Mouse (Mus musculus) heart, adult 8-10 months (tissue): ENCODE measurements around the gene Ppef2. TPM values are rescaled to one million over a fixed set of nuclear protein-coding genes. Genes with fewer than 3 reads are reported as not detected.

Source experiments
- DNase-seq: peaks from one replicate; pipeline ENCODE4 v3.0.0; 2022; ENCODE audit warnings: low spot score
- total RNA-seq, 4 experiments: library from RNA; stranded (reverse); gene quantifications; 2 replicates each; pipeline ENCODE4 v1.2.4; 2022

Ppef2 gene
- not detected for total RNA-seq

DNA sequence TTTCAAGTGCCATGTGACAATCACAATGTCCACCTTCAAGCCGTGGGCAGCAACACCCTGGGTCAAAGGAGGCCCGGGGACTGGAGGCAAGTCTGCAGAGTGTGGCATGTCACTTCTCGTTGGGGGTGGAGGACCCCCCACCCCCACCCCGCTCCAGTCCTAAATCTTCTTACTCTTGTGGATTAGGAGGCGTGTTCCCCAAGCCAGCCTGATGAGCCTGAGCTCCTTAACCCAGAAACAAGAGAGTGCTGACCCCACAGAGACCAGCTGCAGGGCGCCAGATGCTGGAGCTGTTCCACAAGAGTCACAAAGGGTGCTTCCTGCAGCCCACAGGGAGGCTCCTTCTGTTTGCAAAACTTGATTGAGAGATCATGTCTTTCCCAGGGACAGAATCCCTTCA is at the start of gene Ppef2:
Gene Ppef2 (minus strand): TSS at position 61 of the 400 bp plus-strand sequence.
- no peak for DNase-seq

DNA sequence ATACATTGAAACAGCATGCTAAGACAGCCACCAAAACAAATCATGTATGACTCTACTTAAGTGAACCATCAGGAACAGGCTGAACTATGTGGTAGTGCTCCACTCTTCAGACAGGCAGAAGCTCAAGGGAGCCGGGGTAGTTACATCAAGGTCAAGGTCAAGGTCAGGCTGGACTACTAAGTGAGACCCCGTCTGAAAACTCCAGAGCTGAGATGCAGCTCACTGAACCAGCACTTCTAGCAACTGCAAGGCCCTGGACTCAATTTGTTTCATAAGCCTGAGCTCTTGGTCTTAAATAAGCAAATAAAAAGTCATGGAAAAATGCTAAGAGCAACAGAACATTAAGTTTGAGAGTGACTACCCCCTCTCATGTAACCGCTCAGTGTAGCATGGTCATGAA is 48.2 kb upstream of the Ppef2 start:
- DNase-seq: no peak

DNA sequence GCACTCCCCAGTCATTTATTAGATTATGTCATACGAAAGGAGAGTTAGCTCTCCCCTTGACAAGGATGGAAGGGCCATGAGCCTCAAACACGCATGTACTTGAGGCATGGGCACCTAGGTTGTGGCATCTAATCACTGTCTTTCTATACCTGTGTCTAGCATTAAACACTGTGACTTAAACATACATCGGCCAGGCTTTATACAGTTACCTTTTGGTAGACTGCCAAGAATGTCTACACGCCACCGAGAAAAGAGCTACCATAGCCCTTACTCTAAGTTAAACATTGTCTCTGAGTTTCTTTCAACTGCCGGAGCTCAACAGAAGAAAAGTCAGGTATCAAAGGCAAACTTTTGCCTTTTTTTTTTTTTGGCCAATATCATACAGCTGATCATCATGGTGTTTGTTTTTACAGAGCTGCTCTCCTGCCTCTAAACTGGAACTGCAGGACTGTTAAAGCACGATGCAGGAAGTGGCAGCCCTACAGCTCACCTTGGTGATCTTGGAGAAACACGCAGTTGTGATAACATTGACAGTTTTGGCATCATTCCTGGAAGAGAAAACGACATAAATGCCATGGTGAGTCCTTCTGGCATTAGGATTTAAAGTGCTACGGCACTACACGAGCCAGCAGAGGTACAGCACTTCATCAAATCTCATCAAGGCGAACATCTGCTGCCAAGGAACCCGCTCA is 46.2 kb upstream of the Ppef2 start:
- no peak for DNase-seq

DNA sequence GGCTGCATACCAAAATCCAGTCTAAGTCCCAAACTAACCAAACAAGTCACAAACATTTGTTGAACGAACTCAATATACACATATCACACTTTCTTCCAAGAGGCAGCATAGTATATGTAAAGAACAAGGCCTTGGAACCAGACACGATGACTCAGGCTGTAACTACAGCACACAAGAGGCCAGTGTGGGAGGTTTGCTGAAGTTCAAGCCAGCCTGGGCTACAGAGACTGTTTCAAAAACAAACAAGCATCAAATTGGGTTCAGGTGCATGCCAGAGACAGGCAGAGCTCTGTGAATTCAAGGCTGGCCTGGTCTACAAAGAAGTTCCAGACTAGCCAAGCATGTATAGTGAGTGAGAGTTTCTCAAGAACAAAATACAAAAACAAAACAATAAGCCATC is 38.4 kb upstream of the Ppef2 start:
- DNase-seq: no peak

DNA sequence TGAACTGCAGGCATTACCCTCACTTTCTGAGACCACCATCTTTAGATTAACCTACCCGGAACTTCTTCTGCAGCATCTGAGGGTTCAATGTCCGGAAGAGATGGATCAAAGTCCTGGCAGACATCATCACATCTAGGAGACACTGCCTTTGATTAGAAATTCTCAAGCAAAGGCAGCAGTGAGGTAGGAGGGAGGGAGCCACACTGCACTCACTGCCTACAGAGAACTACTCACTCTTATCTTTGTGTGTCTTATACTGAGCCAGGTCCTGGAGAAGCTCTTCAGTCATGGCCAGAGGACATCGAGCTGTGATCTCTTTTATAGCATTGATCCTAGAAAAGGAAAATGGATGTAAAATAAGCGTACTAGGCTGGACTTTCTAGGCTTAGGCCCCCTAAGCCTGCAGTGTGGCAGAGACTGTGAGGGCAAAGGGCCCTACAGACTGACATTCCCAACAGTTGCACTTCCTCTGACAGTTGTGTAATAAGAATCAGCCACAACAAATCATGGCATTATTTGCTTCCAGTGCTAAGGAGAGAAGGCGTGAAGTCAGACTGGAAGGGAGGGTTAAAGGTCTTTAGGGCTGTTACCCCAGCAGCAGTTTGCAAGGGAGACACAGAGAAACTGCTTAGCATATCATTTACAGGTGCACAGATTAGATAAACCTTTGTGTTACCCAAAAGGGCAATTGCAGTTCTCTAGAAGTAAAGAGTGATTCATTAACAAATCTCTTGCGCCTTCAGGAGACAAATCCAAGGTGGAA is 35.8 kb upstream of the Ppef2 start:
- DNase-seq: no peak

DNA sequence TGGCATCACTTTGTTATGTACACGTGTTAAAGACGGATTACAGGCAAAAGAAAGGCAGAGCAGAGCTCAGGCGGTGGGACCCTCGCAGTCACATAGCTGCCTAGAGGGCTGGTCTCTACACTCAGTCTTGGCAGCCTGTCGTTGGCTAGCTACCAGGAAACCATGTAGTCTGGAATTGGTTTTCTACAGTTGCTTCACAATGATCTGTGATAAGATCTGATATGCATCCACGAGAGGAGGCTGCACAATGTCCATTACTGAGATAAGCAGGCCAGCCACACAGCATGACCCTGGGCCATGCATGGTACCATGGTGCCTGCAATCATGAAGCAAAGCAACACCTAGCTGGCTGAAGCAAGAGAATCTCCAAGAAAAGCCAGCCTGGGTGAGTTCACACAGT is 31.8 kb upstream of the Ppef2 start:
- no peak for DNase-seq

DNA sequence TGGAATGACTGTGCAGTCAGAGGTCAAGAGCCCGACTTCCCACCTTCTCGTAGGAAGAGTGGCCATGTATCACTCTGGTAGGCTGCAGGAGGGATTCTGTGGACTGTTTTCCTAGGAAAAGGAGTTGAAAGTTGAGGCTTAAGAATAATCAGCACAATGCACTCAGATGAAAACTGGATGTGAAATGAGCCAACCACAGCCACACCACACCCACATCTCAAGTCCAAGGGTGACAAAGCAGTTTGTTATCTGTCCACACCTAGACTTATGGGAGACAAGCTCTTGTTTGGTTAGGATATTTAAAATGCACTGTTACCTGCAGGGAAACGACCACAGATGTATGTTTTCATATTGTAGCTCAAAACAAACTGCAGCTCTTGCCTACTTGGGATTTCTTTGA is 27.0 kb upstream of the Ppef2 start:
- no peak for DNase-seq

DNA sequence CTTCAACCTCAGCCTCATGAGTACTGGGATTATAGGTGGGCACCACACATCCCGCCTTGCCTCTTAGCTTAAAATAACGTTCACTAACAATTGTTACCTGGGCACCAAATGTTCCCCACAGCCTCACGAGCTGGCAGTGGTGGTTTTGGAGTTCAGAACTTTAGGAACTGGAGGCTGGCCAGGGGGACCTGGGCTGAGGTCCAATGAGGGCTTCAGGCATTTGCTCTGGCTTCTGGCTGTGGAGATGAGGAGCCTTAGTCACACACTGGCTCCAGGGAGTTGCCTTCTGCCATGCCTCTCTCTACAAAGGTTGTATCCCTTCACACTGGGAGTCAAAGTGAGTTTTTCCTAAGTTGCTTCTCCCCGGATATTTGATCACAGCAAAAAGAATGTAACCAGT is 26.5 kb upstream of the Ppef2 start:
- no peak for DNase-seq

DNA sequence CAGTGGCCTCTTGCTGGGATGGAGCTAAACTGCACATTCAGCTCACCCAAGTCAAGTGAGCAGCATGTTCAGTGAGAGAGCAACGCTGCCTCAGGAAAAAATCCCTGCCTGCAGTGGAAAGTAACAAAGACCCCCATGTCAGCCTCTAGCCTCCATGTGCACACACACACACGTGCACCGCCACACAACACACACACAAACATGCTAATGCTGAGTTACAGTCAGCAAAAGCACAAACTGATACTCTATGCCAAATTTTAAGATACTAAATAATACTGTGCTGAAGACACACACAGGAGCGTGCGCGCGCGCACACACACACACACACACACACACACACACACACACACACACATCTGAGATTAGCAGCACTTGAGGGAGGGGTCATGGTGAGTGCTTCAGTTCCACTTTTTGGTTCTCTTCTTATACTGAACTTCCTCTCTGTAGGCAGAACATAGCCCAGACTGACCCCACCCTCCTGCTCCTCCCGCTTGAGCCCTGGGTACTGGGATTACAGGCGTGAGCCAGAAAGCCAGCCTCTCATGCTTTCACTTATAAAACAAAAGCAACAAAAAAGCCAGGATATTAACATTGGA is 23.0 kb upstream of the Ppef2 start:
- no peak for DNase-seq

DNA sequence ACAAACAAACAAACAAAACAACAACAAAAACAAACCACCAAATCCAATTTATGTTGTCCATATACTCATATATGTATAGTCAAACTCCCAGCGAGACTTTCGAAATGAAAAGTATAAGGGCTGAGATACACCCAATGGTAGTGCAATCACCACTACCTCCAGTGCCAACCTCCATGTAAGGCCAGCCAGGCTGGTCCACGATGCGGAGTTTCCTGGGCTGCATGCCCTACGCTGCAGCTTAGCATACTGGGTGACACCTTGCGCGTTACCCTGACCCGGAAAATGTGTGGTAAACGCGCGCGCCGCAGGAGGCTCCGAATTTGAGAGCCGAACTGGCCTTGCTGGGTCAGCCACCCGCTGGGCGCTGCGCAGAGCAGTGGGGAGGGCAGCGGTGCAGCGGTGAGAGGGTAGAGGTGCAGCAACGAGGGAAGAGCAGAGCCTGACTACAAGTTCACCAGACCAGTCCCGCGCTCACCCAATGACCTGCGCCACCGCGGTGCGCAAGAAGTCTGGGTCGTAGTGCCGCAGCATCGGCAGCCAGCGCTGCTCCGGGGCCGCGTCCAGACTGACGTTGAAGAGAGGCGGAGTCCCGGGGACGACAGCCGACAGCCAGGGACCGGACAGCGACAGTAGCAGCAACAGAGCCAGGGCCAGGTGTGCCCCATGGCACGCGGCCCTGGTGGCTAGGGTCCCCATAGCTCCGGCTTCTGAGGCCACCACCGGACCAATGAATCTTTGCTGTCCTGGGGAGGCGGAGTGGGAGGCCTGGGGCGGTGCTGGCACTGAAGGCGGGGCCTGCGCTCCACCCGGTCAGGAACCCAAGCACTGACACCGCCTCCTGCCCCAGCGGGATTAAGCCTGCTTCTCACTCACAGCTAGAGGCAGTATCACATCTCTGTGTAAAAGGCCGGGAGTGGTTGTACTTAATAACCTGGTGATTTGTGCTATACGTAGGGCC is 21.6 kb upstream of the Ppef2 start, which contains the start of gene Naaa:
Gene Naaa (minus strand): TSS at position 734 of the 958 bp plus-strand sequence.
- DNase-seq: peak; percentile 90

DNA sequence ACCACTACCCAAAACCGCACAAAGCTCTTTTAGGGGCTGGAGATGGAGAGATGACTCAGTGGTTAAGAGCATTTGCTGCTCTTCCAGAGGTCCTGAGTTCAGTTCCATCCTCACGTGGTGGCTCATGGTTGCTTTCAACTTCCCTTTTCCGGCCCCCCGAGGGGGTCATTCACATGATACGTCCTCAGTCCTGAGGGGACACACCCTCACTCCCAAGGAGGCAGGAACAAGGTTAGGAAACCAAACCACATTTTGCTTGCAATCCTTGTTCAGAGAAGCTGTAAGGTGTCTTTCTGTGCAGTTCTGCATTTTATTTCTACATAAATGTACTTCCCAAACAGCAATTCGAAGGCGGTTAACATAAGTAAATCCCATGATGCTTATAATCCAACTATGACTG is 14.4 kb upstream of the Ppef2 start:
- DNase-seq: no peak

DNA sequence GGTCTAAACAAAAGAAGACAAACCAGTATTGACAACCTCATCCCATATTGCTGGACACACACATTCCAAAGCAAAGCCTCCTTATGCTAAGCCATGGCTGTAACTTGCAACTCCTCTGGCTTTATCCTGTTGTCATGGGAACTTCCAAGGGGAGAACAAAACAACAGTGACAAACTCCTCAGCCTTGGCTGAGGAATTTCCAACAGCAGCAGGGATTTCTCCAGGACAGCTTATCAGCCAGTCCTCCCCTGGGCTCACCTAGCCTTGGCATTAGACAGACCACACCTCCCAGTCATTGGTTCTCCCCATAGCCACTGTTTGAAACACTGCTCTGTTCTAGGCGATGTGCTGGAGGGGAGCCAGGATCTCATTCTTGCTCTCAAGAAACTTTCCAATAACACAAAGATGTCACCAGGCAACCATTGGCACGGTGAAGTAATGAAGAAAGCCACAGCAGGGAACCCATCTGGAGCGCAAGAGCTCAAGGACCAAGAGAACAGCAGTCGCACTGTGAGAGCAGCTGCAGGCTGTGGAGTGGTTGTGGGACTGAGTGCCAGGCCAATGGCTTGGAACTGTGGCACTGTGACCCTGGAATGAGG is 7.8 kb upstream of the Ppef2 start:
- DNase-seq: peak; percentile 33

DNA sequence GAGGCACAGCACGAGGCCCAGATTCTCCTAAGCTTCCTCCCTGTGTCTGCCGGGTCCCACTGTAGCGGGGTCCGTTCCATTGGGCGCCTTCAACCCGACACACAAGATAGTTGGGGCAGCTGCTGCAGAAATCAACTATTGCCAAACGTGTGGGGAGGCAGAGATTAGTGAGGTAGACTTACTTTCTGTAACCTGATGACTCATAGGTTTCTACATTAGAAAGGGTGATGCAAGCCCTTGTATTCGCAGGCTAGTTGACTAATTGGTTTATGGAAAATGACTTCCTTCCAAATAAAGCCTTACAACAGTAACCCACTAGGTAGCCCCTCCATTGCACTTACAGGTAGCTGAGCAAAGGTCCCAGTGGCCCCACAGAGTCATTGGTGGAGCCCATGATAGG is 6.6 kb upstream of the Ppef2 start:
- no peak for DNase-seq

DNA sequence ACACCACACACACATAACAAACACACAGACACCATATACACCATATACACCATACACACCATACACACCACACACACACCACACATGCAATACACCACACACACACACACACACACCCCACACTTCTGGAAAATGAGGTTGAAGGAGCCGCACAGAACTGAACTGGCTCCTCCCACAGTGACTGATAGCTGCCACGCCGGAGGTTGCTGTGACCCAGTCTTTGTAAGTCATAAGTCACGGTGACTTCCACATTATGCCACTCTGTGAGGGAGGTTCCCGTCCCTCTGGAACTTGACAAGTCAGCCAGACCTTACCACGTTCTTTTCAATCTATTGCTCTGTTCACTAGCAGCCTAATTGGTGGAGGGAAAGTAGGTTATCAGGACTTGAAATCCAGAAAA is 1.6 kb downstream of the Ppef2 start:
- no peak for DNase-seq

DNA sequence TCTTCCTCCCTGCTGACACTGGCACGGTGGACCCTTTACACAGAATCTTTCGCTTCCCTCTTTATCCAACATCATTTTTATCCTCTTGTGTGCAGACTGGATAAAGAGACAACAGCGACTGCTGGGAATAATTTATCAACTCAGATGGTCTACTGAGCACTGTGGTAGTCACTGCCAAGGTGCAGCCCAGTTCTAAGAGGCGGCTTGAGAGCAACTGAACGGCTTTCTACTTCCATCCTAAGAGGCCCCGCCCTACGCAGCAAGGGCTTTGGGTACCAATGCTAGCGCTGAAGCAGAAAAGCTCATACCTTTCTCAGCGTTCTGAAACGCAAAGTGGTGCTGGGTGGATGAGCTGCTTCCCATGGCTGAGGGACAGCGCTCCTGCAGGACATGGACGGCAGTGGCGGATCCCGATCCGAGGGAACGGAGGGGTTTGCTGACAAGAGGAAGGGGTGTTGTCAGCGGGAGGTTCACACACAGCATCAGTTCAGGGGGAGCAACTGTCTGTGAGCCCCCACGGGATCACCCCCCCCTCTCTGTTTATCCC is 3.2 kb downstream of the Ppef2 start:
- DNase-seq: no peak

DNA sequence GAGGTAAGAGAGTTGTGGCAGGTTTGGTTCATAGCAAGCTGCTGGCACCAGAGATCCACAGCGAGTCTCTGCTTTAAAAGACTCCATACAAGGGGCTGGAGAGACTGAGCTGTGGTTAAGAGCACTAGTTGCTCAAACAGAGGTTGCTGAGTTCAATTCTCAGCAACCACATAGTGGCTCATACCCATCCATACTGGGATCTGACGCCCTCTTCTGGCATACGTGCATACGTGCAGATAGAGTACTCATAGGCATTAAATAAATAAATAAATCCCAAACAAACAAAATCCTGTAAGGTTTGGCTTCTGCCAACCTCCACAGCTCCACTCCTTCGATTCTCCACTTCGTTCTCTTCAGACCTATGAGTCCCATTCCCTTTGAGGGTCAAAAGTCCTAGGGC is 4.0 kb downstream of the Ppef2 start:
- no peak for DNase-seq

DNA sequence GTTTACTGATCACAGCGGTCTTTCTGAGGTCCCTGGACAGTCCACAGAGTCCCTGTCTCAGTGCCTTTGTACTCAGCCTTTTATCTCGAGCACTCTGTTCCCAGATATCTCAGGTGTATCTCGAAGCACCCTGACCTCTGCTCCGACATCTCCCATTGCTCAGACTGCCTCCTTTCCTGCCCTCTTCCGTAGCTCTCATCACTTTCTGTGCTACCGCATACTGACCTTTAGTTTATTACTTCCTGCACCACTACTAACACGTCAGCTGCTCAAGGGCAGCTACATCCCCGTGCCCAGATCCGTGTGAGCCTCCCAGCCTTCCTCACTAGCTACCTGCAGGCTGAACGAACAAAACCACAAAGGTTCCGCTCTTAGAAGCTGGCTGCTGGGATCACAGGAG is 7.5 kb downstream of the Ppef2 start:
- no peak for DNase-seq

DNA sequence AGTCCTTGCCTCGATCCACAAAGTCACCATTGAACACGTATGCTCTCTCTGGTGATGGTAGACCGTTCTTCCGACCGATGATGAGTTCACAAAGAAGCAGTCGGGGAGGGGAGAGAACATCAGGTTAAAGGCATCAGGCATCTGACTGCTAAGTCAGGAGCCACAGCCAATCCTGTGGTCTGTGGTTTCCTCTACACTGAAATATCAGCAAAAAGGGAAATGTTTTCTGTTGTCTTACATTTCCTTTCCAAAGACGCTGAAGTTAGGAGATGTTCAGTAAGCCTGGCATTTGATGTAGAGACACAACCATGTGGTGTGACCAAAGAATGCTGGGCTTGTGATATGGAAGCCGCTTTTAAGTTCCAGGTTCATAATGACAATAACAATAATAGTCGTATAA is 10.6 kb downstream of the Ppef2 start:
- no peak for DNase-seq

DNA sequence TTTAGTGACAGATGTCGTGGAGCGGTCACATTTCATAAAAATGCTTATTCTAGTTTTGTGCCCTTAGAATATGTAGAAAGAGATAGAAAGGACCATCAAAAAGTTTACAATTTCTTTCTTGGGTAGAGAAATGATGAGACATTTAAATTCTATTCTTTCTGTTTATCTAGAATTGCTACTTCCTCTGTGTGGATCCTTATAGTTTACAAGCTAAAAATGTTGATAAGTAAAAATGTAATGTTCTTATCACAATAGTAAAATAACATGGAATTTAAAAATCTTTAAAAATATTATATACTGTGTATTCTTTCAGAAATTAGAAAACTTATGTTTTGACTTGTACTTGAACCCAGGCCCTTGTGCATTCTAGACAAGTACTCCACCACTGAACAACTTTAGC is 11.2 kb downstream of the Ppef2 start:
- no peak for DNase-seq

DNA sequence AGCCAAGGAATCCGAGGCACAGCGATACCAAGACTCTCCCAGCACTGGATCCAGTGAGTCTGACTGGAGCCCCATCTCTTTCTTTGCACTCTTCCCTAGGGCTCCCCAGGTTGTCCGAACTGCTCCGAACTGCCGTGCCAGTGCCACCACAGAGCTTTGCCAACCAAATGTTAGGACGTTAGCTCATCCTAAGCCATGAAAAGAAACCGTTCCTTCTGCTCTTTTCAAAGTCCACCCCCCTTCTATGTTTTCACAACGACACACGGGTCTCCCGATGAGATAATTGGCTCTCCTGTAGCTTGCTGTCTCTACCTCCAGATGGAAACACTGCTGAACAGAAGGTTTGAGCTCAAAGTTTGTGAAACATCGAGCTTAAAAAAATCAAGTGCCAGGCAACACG is 15.3 kb downstream of the Ppef2 start:
- DNase-seq: no peak
